ENCODE assay signal across 12 mouse cellular contexts in genomic region chr16:11577541-11578255, GRCm38 (mm10).
"Had no signal": no experiment of that assay in that cellular context is flagged by ENCODE, and none has a peak within 500 bp of the region (broad histone marks: within the 10 kb centered on the region; RNA-seq: fewer than 3 reads in every experiment).

No protein-coding gene starts in this region.

- H3K36me3 ChIP-seq: limb, embryonic 10.5 days; liver, embryonic 15.5 days; neural tube, embryonic 12.5 days had no signal

- DNase-seq: kidney, adult 8-10 months; kidney, postnatal 25 days; lung, adult 2 months; lung, postnatal 36 days; right cerebral cortex, postnatal 25 days; thymus, postnatal 25 days had no signal

- H3K4me3 ChIP-seq: left cerebral cortex, adult 2 months; limb, embryonic 10.5 days; liver, embryonic 15.5 days; midbrain, embryonic 13.5 days; neural tube, embryonic 12.5 days had no signal

- H3K4me1 ChIP-seq: neural tube, embryonic 12.5 days had no signal

- H3K27ac ChIP-seq: left cerebral cortex, adult 2 months; limb, embryonic 10.5 days; liver, embryonic 15.5 days; midbrain, embryonic 13.5 days; neural tube, embryonic 12.5 days; stomach, postnatal 0 days had no signal

- H3K27me3 ChIP-seq: liver, embryonic 15.5 days; midbrain, embryonic 13.5 days; neural tube, embryonic 12.5 days had no signal
